Mouse (Mus musculus): ENCODE results near the gene Hoxb6. TPM values are rescaled to one million over a fixed set of nuclear protein-coding genes. Genes with fewer than 3 reads are reported as not detected.

Gene Hoxb6
- polyA plus RNA-seq, 1 experiment, result 4.4 TPM

GRCm38 (mm10) chr11:96318368-96319070 is 26.2 kb downstream of the Hoxb6 start:
- peak overlapping the region; percentile 81 for H3K4me3 ChIP-seq (replicated peaks; ENCODE audit: control insufficient read depth, low read depth, low read length)
- peaks cover 1% of the 10 kb centered on the region; the same call in 1 of the 2 replicates for H3K4me1 ChIP-seq (ENCODE audit: control insufficient read depth, insufficient read depth, low read length)
- under 1% methylated on average over 28 of the region's 45 CpGs for WGBS
- no peak for TF ChIP-seq POLR2A (IDR thresholded peaks at IDR 0.05; ENCODE audit: borderline replicate concordance, control insufficient read depth, low read depth, low read length)
- TF ChIP-seq CTCF (IDR thresholded peaks at IDR 0.05; ENCODE audit: control insufficient read depth, insufficient read depth, low read length), result no peak
- H3K27ac ChIP-seq (ENCODE audit: control insufficient read depth, insufficient read depth, low read depth, low read length, poor library complexity), result peak overlapping the region; percentile 54

GRCm38 (mm10) chr11:96319071-96319902 is 27.0 kb downstream of the Hoxb6 start:
- TF ChIP-seq POLR2A (IDR thresholded peaks at IDR 0.05; ENCODE audit: borderline replicate concordance, control insufficient read depth, low read depth, low read length) (no peak), CTCF (IDR thresholded peaks at IDR 0.05; ENCODE audit: control insufficient read depth, insufficient read depth, low read length) (no peak)
- peak overlapping the region; percentile 81 for H3K4me3 ChIP-seq (replicated peaks; ENCODE audit: control insufficient read depth, low read depth, low read length)
- WGBS, result under 1% methylated on average over 34 of the region's 34 CpGs
- H3K27ac ChIP-seq (ENCODE audit: control insufficient read depth, insufficient read depth, low read depth, low read length, poor library complexity), result peak overlapping the region; percentile 41; the same call in 1 of the 2 replicates
- H3K4me1 ChIP-seq (ENCODE audit: control insufficient read depth, insufficient read depth, low read length), result peaks cover 1% of the 10 kb centered on the region; the same call in 1 of the 2 replicates

- no peak for TF ChIP-seq POLR2A (IDR thresholded peaks at IDR 0.05; ENCODE audit: borderline replicate concordance, control insufficient read depth, low read depth, low read length)
- no peak for TF ChIP-seq CTCF (IDR thresholded peaks at IDR 0.05; ENCODE audit: control insufficient read depth, insufficient read depth, low read length)
- H3K27ac ChIP-seq (ENCODE audit: control insufficient read depth, insufficient read depth, low read depth, low read length, poor library complexity), result no peak overlapping the region
- H3K4me3 ChIP-seq (replicated peaks; ENCODE audit: control insufficient read depth, low read depth, low read length), result peak overlapping the region; percentile 39
- peaks cover 1% of the 10 kb centered on the region; the same call in 1 of the 2 replicates for H3K4me1 ChIP-seq (ENCODE audit: control insufficient read depth, insufficient read depth, low read length)
- WGBS, result 7% methylated on average over 29 of the region's 29 CpGs
Measured at GRCm38 (mm10) chr11:96319910-96320309, 27.6 kb downstream of the Hoxb6 start.

GRCm38 (mm10) chr11:96320688-96321087 is 28.4 kb downstream of the Hoxb6 start:
- no peak overlapping the region for H3K4me3 ChIP-seq (replicated peaks; ENCODE audit: control insufficient read depth, low read depth, low read length)
- 87% methylated on average over 17 of the region's 17 CpGs for whole genome bisulfite sequencing
- no peak for TF ChIP-seq POLR2A (IDR thresholded peaks at IDR 0.05; ENCODE audit: borderline replicate concordance, control insufficient read depth, low read depth, low read length)
- TF ChIP-seq CTCF (IDR thresholded peaks at IDR 0.05; ENCODE audit: control insufficient read depth, insufficient read depth, low read length), result no peak
- peaks cover 1% of the 10 kb centered on the region; the same call in 1 of the 2 replicates for H3K4me1 ChIP-seq (ENCODE audit: control insufficient read depth, insufficient read depth, low read length)
- no peak overlapping the region for H3K27ac ChIP-seq (ENCODE audit: control insufficient read depth, insufficient read depth, low read depth, low read length, poor library complexity)

GRCm38 (mm10) chr11:96321846-96322245 is 29.6 kb downstream of the Hoxb6 start:
- 77% methylated on average over 5 of the region's 5 CpGs for WGBS
- TF ChIP-seq POLR2A (IDR thresholded peaks at IDR 0.05; ENCODE audit: borderline replicate concordance, control insufficient read depth, low read depth, low read length) (no peak), CTCF (IDR thresholded peaks at IDR 0.05; ENCODE audit: control insufficient read depth, insufficient read depth, low read length) (no peak)
- Histone ChIP-seq H3K27ac (ENCODE audit: control insufficient read depth, insufficient read depth, low read depth, low read length, poor library complexity) (no peak overlapping the region), H3K4me3 (replicated peaks; ENCODE audit: control insufficient read depth, low read depth, low read length) (no peak overlapping the region), H3K4me1 (ENCODE audit: control insufficient read depth, insufficient read depth, low read length) (peaks cover 1% of the 10 kb centered on the region; the same call in 1 of the 2 replicates)

GRCm38 (mm10) chr11:96322738-96323137 is 30.5 kb downstream of the Hoxb6 start:
- peaks cover 1% of the 10 kb centered on the region; the same call in 1 of the 2 replicates for H3K4me1 ChIP-seq (ENCODE audit: control insufficient read depth, insufficient read depth, low read length)
- H3K27ac ChIP-seq (ENCODE audit: control insufficient read depth, insufficient read depth, low read depth, low read length, poor library complexity), result no peak overlapping the region
- H3K4me3 ChIP-seq (replicated peaks; ENCODE audit: control insufficient read depth, low read depth, low read length), result no peak overlapping the region
- TF ChIP-seq POLR2A (IDR thresholded peaks at IDR 0.05; ENCODE audit: borderline replicate concordance, control insufficient read depth, low read depth, low read length) (no peak), CTCF (IDR thresholded peaks at IDR 0.05; ENCODE audit: control insufficient read depth, insufficient read depth, low read length) (no peak)
- WGBS, result 82% methylated on average over 6 of the region's 6 CpGs

GRCm38 (mm10) chr11:96323154-96323553 is 30.9 kb downstream of the Hoxb6 start, which contains the start of gene Hoxb3:
Gene Hoxb3 (plus strand): TSS chr11:96323326.
- WGBS, result 88% methylated on average over 10 of the region's 10 CpGs

GRCm38 (mm10) chr11:96324125-96324524 is 31.8 kb downstream of the Hoxb6 start:
- H3K4me1 ChIP-seq (ENCODE audit: control insufficient read depth, insufficient read depth, low read length), result no peaks in the 10 kb centered on the region
- TF ChIP-seq POLR2A (IDR thresholded peaks at IDR 0.05; ENCODE audit: borderline replicate concordance, control insufficient read depth, low read depth, low read length) (no peak), CTCF (IDR thresholded peaks at IDR 0.05; ENCODE audit: control insufficient read depth, insufficient read depth, low read length) (no peak)
- H3K4me3 ChIP-seq (replicated peaks; ENCODE audit: control insufficient read depth, low read depth, low read length), result no peak overlapping the region
- 82% methylated on average over 5 of the region's 5 CpGs for WGBS
- H3K27ac ChIP-seq (ENCODE audit: control insufficient read depth, insufficient read depth, low read depth, low read length, poor library complexity), result no peak overlapping the region

More at GRCm38 (mm10) chr11:96323154-96323553, 30.9 kb downstream of the Hoxb6 start, which contains the start of gene Hoxb3:
- no peaks in the 10 kb centered on the region for H3K4me1 ChIP-seq (ENCODE audit: control insufficient read depth, insufficient read depth, low read length)
- TF ChIP-seq CTCF (IDR thresholded peaks at IDR 0.05; ENCODE audit: control insufficient read depth, insufficient read depth, low read length) (no peak), POLR2A (IDR thresholded peaks at IDR 0.05; ENCODE audit: borderline replicate concordance, control insufficient read depth, low read depth, low read length) (no peak)
- H3K27ac ChIP-seq (ENCODE audit: control insufficient read depth, insufficient read depth, low read depth, low read length, poor library complexity), result no peak within 1 kb of the TSS
- H3K4me3 ChIP-seq (replicated peaks; ENCODE audit: control insufficient read depth, low read depth, low read length), result no peak within 1 kb of the TSS
